Mouse (Mus musculus) kidney, embryonic 14.5 days (tissue): ENCODE results near the gene Slc36a1. TPM values are rescaled to one million over a fixed set of nuclear protein-coding genes. Genes with fewer than 3 reads are reported as not detected.

ENCODE experiments used
- ATAC-seq: fragments of 200-750 bp; cut with Nextera tagmentation; 2 replicates; pipeline ENCODE4 v1.8.0; 2017; ENCODE audit warnings: moderate number of reproducible peaks, mild to moderate bottlenecking, moderate TSS enrichment, moderate library complexity; ENCODE audit not compliant: low FRiP score, low TSS enrichment
- H3K27ac ChIP-seq: fragments of 300-500 bp; sonication (generic); 2 replicates; pipeline ENCODE4 v1.5.1; 2014; ENCODE audit warnings: low read depth, mild to moderate bottlenecking, low read length, moderate library complexity, mixed read lengths
- H3K27me3 ChIP-seq: fragments of 300-500 bp; sonication (generic); 2 replicates; pipeline ENCODE4 v1.6.1; 2014; ENCODE audit warnings: mild to moderate bottlenecking, low read length; ENCODE audit not compliant: control insufficient read depth, insufficient read depth
- H3K36me3 ChIP-seq: fragments of 300-500 bp; sonication (generic); 2 replicates; pipeline ENCODE4 v1.6.1; 2014; ENCODE audit warnings: low read length, mixed read lengths; ENCODE audit not compliant: control insufficient read depth, insufficient read depth
- H3K4me1 ChIP-seq: fragments of 300-500 bp; sonication (generic); 2 replicates; pipeline ENCODE4 v1.6.1; 2014; ENCODE audit warnings: low read length, mixed read lengths; ENCODE audit not compliant: control insufficient read depth, insufficient read depth
- H3K4me2 ChIP-seq: fragments of 300-500 bp; sonication (generic); replicated peaks from 2 replicates; pipeline ENCODE4 v1.6.1; 2014; ENCODE audit warnings: low read depth, mild to moderate bottlenecking, low read length
- H3K4me3 ChIP-seq: fragments of 300-500 bp; sonication (generic); 2 replicates; pipeline ENCODE4 v1.5.1; 2014; ENCODE audit warnings: mild to moderate bottlenecking, low read length
- H3K9ac ChIP-seq: fragments of 300-500 bp; sonication (generic); 2 replicates; pipeline ENCODE4 v1.6.1; 2014; ENCODE audit warnings: low read depth, mild to moderate bottlenecking, low read length, moderate library complexity
- H3K9me3 ChIP-seq: fragments of 300-500 bp; sonication (generic); 2 replicates; pipeline ENCODE4 v1.6.1; 2016; ENCODE audit warnings: low read length; ENCODE audit not compliant: control insufficient read depth
- WGBS: fragments of 180-500 bp; shearing (Covaris S2); extraction: QIAGEN DNeasy Blood & Tissue Kit; methylation state at CpG from one replicate; pipeline ENCODE4 v1.1.7; 2014; 5-methylcytosine and 5-hydroxymethylcytosine counted together
- polyA plus RNA-seq: library from polyadenylated mRNA; unstranded; fragments of >200 nt; fragmentation: Nextera tagmentation; extraction: Ambion mirVana; gene quantifications from 2 replicates; pipeline ENCODE4 v1.2.1, GENCODE M21; 2014

The Slc36a1 gene
- polyA plus RNA-seq, 1 experiment from 2014 or later, result 2.2 TPM

DNA sequence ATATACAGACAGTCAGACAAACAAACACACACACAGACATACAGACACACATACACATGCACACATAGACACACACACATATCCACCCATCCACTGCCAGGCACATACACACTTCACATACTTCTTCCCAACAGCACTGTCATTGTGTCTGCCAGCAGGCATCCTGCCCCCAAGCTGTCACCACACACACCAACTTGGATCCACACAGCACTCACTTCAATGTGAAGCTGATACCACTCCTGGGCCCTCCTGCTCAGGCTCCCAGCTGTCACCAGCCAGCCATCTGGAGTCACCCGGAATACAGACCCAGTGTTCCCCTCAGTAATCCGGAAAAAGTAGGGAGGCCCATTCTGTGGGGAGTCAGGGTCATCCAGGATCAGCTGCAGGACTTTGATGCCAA lies 61.5 kb downstream of the Slc36a1 start:
- ATAC-seq, result no peak
- H3K9me3 ChIP-seq, result no peaks in the 10 kb centered on the region
- no peak overlapping the region for H3K4me3 ChIP-seq
- 47% methylated on average over 2 of the region's 2 CpGs for WGBS
- H3K27me3 ChIP-seq, result no peaks in the 10 kb centered on the region
- no peak overlapping the region for H3K27ac ChIP-seq
- H3K36me3 ChIP-seq, result no peaks in the 10 kb centered on the region
- H3K4me2 ChIP-seq, result no peak overlapping the region
- no peaks in the 10 kb centered on the region for H3K4me1 ChIP-seq
- H3K9ac ChIP-seq, result no peak overlapping the region

DNA sequence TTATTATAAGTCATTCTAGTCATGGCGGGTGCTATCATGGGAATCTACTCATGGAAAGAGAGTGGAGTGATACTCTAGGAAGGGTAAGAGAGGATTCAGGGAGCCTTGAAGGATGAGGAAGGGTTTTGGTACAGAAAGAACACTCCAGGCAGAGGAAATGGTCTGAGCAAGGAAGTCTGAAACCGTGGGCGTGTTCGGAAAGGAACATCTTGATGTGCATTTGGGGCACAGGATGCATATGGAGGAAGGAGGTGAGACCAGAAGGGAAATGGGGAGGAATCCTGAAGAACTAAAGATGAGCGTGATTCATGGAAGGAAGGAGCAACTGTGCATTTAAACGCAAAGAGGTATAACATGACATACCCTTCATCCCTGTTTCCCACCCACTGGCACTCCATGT lies 64.4 kb downstream of the Slc36a1 start:
- Histone ChIP-seq H3K9ac (no peak overlapping the region), H3K27ac (no peak overlapping the region), H3K36me3 (no peaks in the 10 kb centered on the region), H3K9me3 (no peaks in the 10 kb centered on the region), H3K4me2 (no peak overlapping the region), H3K4me1 (no peaks in the 10 kb centered on the region), H3K4me3 (no peak overlapping the region), H3K27me3 (no peaks in the 10 kb centered on the region)
- 90% methylated on average over 6 of the region's 6 CpGs for WGBS
- ATAC-seq, result no peak

DNA sequence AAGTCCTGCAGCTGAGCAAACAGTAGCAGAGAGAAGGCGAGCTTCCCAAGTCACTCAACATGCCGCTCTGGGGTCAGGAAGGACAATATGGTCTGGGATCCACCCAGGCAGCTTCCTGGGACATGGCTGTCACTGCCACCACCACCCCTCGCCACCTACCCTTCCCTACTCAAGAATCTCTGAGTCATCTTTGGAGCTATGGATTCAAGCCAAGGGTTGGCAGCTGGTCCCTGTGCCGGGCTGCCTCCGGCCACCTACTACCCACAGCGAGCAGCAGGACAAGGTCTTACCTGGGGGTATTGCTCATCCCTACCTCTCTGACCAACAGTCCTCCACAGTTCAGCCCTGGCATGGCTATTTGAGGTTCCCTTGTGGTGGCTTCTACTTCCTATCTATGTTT lies 70.6 kb downstream of the Slc36a1 start:
- H3K9me3 ChIP-seq, result no peaks in the 10 kb centered on the region
- H3K4me1 ChIP-seq, result no peaks in the 10 kb centered on the region
- H3K9ac ChIP-seq, result no peak overlapping the region
- no peaks in the 10 kb centered on the region for H3K27me3 ChIP-seq
- H3K4me3 ChIP-seq, result no peak overlapping the region
- no peaks in the 10 kb centered on the region for H3K36me3 ChIP-seq
- 80% methylated on average over 6 of the region's 6 CpGs for WGBS
- no peak for ATAC-seq
- H3K27ac ChIP-seq, result no peak overlapping the region
- H3K4me2 ChIP-seq, result no peak overlapping the region

Other genes with a start within 250 kb of the Slc36a1 start
- 12.3 and 14.8 TPM in 2 replicates for gene Tnip1, start 241.4 kb upstream of the Slc36a1 start, polyA plus RNA-seq
- gene Anxa6, start 170.9 kb upstream of the Slc36a1 start, polyA plus RNA-seq, result 125 and 174 TPM in 2 replicates
- 3.5 and 3.6 TPM in 2 replicates for gene Ccdc69, start 126.2 kb upstream of the Slc36a1 start, polyA plus RNA-seq
- 27.3 and 33.6 TPM in 2 replicates for gene Gm2a, start 106.2 kb upstream of the Slc36a1 start, polyA plus RNA-seq
- gene Slc36a3, start 52.6 kb upstream of the Slc36a1 start, polyA plus RNA-seq, result not detected in 2 replicates
- 0.63 and 0.80 TPM in 2 replicates for gene Slc36a2, start 19.3 kb upstream of the Slc36a1 start, polyA plus RNA-seq
- gene Fat2, start 132.2 kb downstream of the Slc36a1 start, polyA plus RNA-seq, result 0.04 and 0.16 TPM in 2 replicates
- 817 and 919 TPM in 2 replicates for gene Sparc, start 218.8 kb downstream of the Slc36a1 start, polyA plus RNA-seq